Mouse (Mus musculus) MEL (cell line): ENCODE data around the gene Ubxn10. TPM values are rescaled to one million over a fixed set of nuclear protein-coding genes. Genes with fewer than 3 reads are reported as not detected.

Source experiments
- DNase-seq: peaks from one replicate; pipeline ENCODE4 v3.0.0; 2011; ENCODE audit warnings: low read depth, low spot score
- H3K27ac ChIP-seq: 2 replicates; pipeline ENCODE4 v1.5.1; 2012; ENCODE audit warnings: low read depth, mild to moderate bottlenecking, control low read depth, low read length, moderate library complexity; ENCODE audit not compliant: control insufficient read depth
- H3K27me3 ChIP-seq, 2 experiments: fragments of 150-350 bp in 1 of 2; sonication (generic) in 1 of 2; 2 replicates each; pipeline ENCODE4 v1.6.1; 2012; ENCODE audit warnings: low read length in 2 of 2, mild to moderate bottlenecking in 2 of 2, improper control_type of control experiment in 1 of 2, moderate library complexity in 1 of 2; ENCODE audit not compliant: insufficient read depth in 2 of 2, control insufficient read depth in 1 of 2
- H3K36me3 ChIP-seq, 2 experiments: 2 replicates each; pipeline ENCODE4 v1.6.1; 2012 to 2014; ENCODE audit warnings: low read length in 2 of 2, improper control_type of control experiment in 1 of 2, inconsistent platforms in 1 of 2, mild to moderate bottlenecking in 1 of 2; ENCODE audit not compliant: insufficient read depth in 2 of 2, control insufficient read depth in 1 of 2
- H3K4me1 ChIP-seq, 2 experiments: fragments of 150-350 bp in 1 of 2; sonication (generic) in 1 of 2; 2 replicates each; pipeline ENCODE4 v1.6.1; 2012; ENCODE audit warnings: low read length in 2 of 2, improper control_type of control experiment in 1 of 2, mild to moderate bottlenecking in 1 of 2; ENCODE audit not compliant: insufficient read depth in 2 of 2, control insufficient read depth in 1 of 2
- H3K4me3 ChIP-seq, 2 experiments: fragments of 150-350 bp in 1 of 2; sonication (generic) in 1 of 2; 2 replicates each; pipeline ENCODE4 v1.5.1; 2012; ENCODE audit warnings: low read depth in 2 of 2, low read length in 2 of 2, mild to moderate bottlenecking in 2 of 2, moderate library complexity in 2 of 2, control low read depth in 1 of 2, improper control_type of control experiment in 1 of 2; ENCODE audit not compliant: control insufficient read depth in 1 of 2, insufficient read depth in 1 of 2
- H3K79me2 ChIP-seq: 2 replicates; pipeline ENCODE4 v1.6.1; 2012; ENCODE audit warnings: mild to moderate bottlenecking, low read length, moderate library complexity; ENCODE audit not compliant: control insufficient read depth, poor library complexity, insufficient read depth
- H3K9ac ChIP-seq: 2 replicates; pipeline ENCODE4 v1.6.1; 2012; ENCODE audit warnings: low read depth, mild to moderate bottlenecking, control low read depth, low read length, moderate library complexity; ENCODE audit not compliant: control insufficient read depth, poor library complexity, severe bottlenecking
- H3K9me3 ChIP-seq: fragments of 150-350 bp; sonication (generic); replicated peaks from 2 replicates; pipeline ENCODE4 v1.6.1; 2012; ENCODE audit warnings: mild to moderate bottlenecking, low read length, improper control_type of control experiment, moderate library complexity; ENCODE audit not compliant: insufficient read depth
- BHLHE40 ChIP-seq: IDR thresholded peaks from 2 replicates; pipeline ENCODE4 v1.6.1; 2012; ENCODE audit warnings: low read depth, mild to moderate bottlenecking, inconsistent platforms, low read length, improper control_type of control experiment, borderline replicate concordance
- CHD1 ChIP-seq: IDR thresholded peaks from 2 replicates; pipeline ENCODE4 v1.6.1; 2012; ENCODE audit warnings: low read depth, mild to moderate bottlenecking, inconsistent platforms, low read length, improper control_type of control experiment
- CHD2 ChIP-seq: IDR thresholded peaks from 2 replicates; pipeline ENCODE4 v1.6.1; 2011; ENCODE audit warnings: low read length, improper control_type of control experiment
- CTCF ChIP-seq, 3 experiments: IDR thresholded peaks in 2 of 3; conservative IDR thresholded peaks in 1 of 3; 2 replicates each; pipeline ENCODE4 v1.5.1; 2011 to 2012; ENCODE audit warnings: low read length in 3 of 3, low read depth in 2 of 3, mild to moderate bottlenecking in 2 of 3, improper control_type of control experiment in 1 of 3, inconsistent platforms in 1 of 3, mixed read lengths in 1 of 3, moderate library complexity in 1 of 3; ENCODE audit not compliant: control insufficient read depth in 1 of 3, insufficient read depth in 1 of 3, poor library complexity in 1 of 3, severe bottlenecking in 1 of 3
- ELF1 ChIP-seq: IDR thresholded peaks from 2 replicates; pipeline ENCODE4 v1.6.1; 2014; ENCODE audit warnings: low read depth, mild to moderate bottlenecking, inconsistent platforms, low read length, improper control_type of control experiment, moderate library complexity
- EP300 ChIP-seq, 2 experiments: IDR thresholded peaks; 2 replicates each; pipeline ENCODE4 v1.6.1; 2011; ENCODE audit warnings: improper control_type of control experiment in 2 of 2, low read length in 2 of 2, low read depth in 1 of 2, mild to moderate bottlenecking in 1 of 2
- ETS1 ChIP-seq: IDR thresholded peaks from 2 replicates; pipeline ENCODE4 v1.6.1; 2012; ENCODE audit warnings: low read depth, mild to moderate bottlenecking, inconsistent platforms, low read length, improper control_type of control experiment, moderate library complexity
- GABPA ChIP-seq: IDR thresholded peaks from 2 replicates; pipeline ENCODE4 v1.6.1; 2012; ENCODE audit warnings: low read depth, mild to moderate bottlenecking, inconsistent platforms, low read length, improper control_type of control experiment, moderate library complexity
- GATA1 ChIP-seq: IDR thresholded peaks from 2 replicates; pipeline ENCODE4 v1.6.1; 2011; ENCODE audit warnings: low read depth, low read length, improper control_type of control experiment
- MAX ChIP-seq: IDR thresholded peaks from 2 replicates; pipeline ENCODE4 v1.6.1; 2011; ENCODE audit warnings: low read length, improper control_type of control experiment
- MEF2A ChIP-seq: IDR thresholded peaks from 2 replicates; pipeline ENCODE4 v1.6.1; 2014; ENCODE audit warnings: low read depth, mild to moderate bottlenecking, inconsistent platforms, low read length, improper control_type of control experiment; ENCODE audit not compliant: poor library complexity, insufficient replicate concordance, severe bottlenecking; ENCODE audit errors: extremely low read depth
- MYC ChIP-seq: IDR thresholded peaks from 2 replicates; pipeline ENCODE4 v1.6.1; 2011; ENCODE audit warnings: low read depth, mild to moderate bottlenecking, low read length, improper control_type of control experiment, moderate library complexity
- POLR2AphosphoS2 ChIP-seq: IDR thresholded peaks from 2 replicates; pipeline ENCODE4 v1.6.1; 2011; ENCODE audit warnings: low read length, improper control_type of control experiment
- SMC3 ChIP-seq: IDR thresholded peaks from 2 replicates; pipeline ENCODE4 v1.6.1; 2011; ENCODE audit warnings: low read depth, low read length, improper control_type of control experiment
- TAL1 ChIP-seq: IDR thresholded peaks from 2 replicates; pipeline ENCODE4 v1.6.1; 2012; ENCODE audit warnings: mild to moderate bottlenecking, inconsistent platforms, low read length, moderate library complexity, mixed read lengths
- TBP ChIP-seq: IDR thresholded peaks from 2 replicates; pipeline ENCODE4 v1.8.0; 2011; ENCODE audit warnings: low read depth, low read length, improper control_type of control experiment
- TCF12 ChIP-seq: IDR thresholded peaks from 2 replicates; pipeline ENCODE4 v1.6.1; 2014; ENCODE audit warnings: low read depth, mild to moderate bottlenecking, inconsistent platforms, low read length, improper control_type of control experiment, moderate library complexity
- UBTF ChIP-seq: IDR thresholded peaks from 2 replicates; pipeline ENCODE4 v1.6.1; 2012; ENCODE audit warnings: low read depth, mild to moderate bottlenecking, inconsistent platforms, low read length, improper control_type of control experiment, moderate library complexity, borderline replicate concordance; ENCODE audit not compliant: insufficient read depth
- ZC3H11A ChIP-seq: IDR thresholded peaks from 2 replicates; pipeline ENCODE4 v1.6.1; 2012; ENCODE audit warnings: low read depth, mild to moderate bottlenecking, inconsistent platforms, low read length, improper control_type of control experiment
- ZKSCAN1 ChIP-seq: IDR thresholded peaks from 2 replicates; pipeline ENCODE4 v1.6.1; 2012; ENCODE audit warnings: low read depth, mild to moderate bottlenecking, inconsistent platforms, low read length, improper control_type of control experiment, moderate library complexity
- ZMIZ1 ChIP-seq: IDR thresholded peaks from 2 replicates; pipeline ENCODE4 v1.6.1; 2012; ENCODE audit warnings: low read depth, mild to moderate bottlenecking, inconsistent platforms, low read length, improper control_type of control experiment, moderate library complexity
- polyA plus RNA-seq, 2 experiments: library from polyadenylated mRNA; stranded (reverse) in 1 of 2; unstranded in 1 of 2; fragments of >175 nt in 1 of 2; fragments of >200 nt in 1 of 2; gene quantifications; 2 replicates each; pipeline versions ENCODE4 v1.2.1 to v1.2.4; 2012; ENCODE audit warnings: low replicate concordance in 2 of 2, low read depth in 1 of 2; ENCODE audit not compliant: insufficient read length in 2 of 2, insufficient read depth in 1 of 2, missing spikeins in 1 of 2
- total RNA-seq: library from RNA; depleted of rRNA; stranded (reverse); fragments of 300-350 nt; gene quantifications from 2 replicates; pipeline ENCODE4 v1.2.3, GENCODE M21; 2012

Ubxn10 gene
- total and polyA plus RNA-seq, 3 experiments, result not detected

GRCm38 (mm10) chr4:138701111-138701510, 35.9 kb downstream of the Ubxn10 start:
- no peak overlapping the region for H3K9ac ChIP-seq
- TF ChIP-seq TBP (no peak), MYC (no peak), BHLHE40 (no peak), ZMIZ1 (no peak), ETS1 (no peak), UBTF (no peak), POLR2AphosphoS2 (no peak), CHD1 (no peak), GATA1 (no peak), CHD2 (no peak), ZC3H11A (no peak), TAL1 (no peak), ELF1 (no peak), EP300 (IDR thresholded peaks at IDR 0.05; ENCODE audit: low read depth in 1 of 2, low read length in 2 of 2) (no peak), MAX (no peak)

GRCm38 (mm10) chr4:138700184-138700982, 36.6 kb downstream of the Ubxn10 start:
- Histone ChIP-seq H3K27ac (no peak overlapping the region), H3K27me3 (no peaks in the 10 kb centered on the region), H3K4me3 (no peak overlapping the region), H3K36me3 (no peaks in the 10 kb centered on the region), H3K4me1 (no peaks in the 10 kb centered on the region), H3K9me3 (no peaks in the 10 kb centered on the region), H3K9ac (no peak overlapping the region), H3K79me2 (no peaks in the 10 kb centered on the region)
- TF ChIP-seq SMC3 (peak; percentile 33; the same call in 1 of the 2 replicates), ZKSCAN1 (no peak), MEF2A (no peak), CTCF (IDR thresholded peaks at IDR 0.05 in 2 of 3, conservative IDR thresholded peaks at IDR 0.05 in 1 of 3; ENCODE audit: control insufficient read depth in 1 of 3, insufficient read depth in 1 of 3, low read depth in 2 of 3, low read length in 3 of 3, poor library complexity in 1 of 3, severe bottlenecking in 1 of 3) (peak; percentile 30 to 44 (median 37); a peak in 5 of 6 replicates), UBTF (no peak), TBP (no peak), TCF12 (no peak), MYC (no peak), GABPA (no peak)
- peak; percentile 29 for DNase-seq

More at GRCm38 (mm10) chr4:138701111-138701510, 35.9 kb downstream of the Ubxn10 start:
- no peak overlapping the region for H3K27ac ChIP-seq
- H3K79me2 ChIP-seq, result no peaks in the 10 kb centered on the region
- no peaks in the 10 kb centered on the region for H3K27me3 ChIP-seq
- DNase-seq, result no peak
- H3K4me1 ChIP-seq, result no peaks in the 10 kb centered on the region
- no peaks in the 10 kb centered on the region for H3K9me3 ChIP-seq
- H3K36me3 ChIP-seq, result no peaks in the 10 kb centered on the region
- no peak overlapping the region for H3K4me3 ChIP-seq
